Mouse (Mus musculus): Measurements from ENCODE around the gene Gpc6.

The Gpc6 gene

GRCm38 (mm10) chr14:117756505-117756904 lies 831.4 kb downstream of the Gpc6 start:
- no peak for DNase-seq

- no peak for DNase-seq
Measured at GRCm38 (mm10) chr14:117757790-117758358, 832.8 kb downstream of the Gpc6 start.

- DNase-seq: no peak
Measured at GRCm38 (mm10) chr14:117760830-117761517, 835.9 kb downstream of the Gpc6 start.

GRCm38 (mm10) chr14:117762934-117763333 lies 837.8 kb downstream of the Gpc6 start:
- DNase-seq: no peak

GRCm38 (mm10) chr14:117767861-117768260 lies 842.7 kb downstream of the Gpc6 start:
- no peak for DNase-seq

GRCm38 (mm10) chr14:117768697-117769096 lies 843.6 kb downstream of the Gpc6 start:
- DNase-seq: no peak

- no peak for DNase-seq
Measured at GRCm38 (mm10) chr14:117773373-117773772, 848.3 kb downstream of the Gpc6 start.

- no peak for DNase-seq
Measured at GRCm38 (mm10) chr14:117777866-117778500, 852.9 kb downstream of the Gpc6 start.

GRCm38 (mm10) chr14:117778538-117779413 lies 853.7 kb downstream of the Gpc6 start:
- DNase-seq: no peak

GRCm38 (mm10) chr14:117781724-117782123 lies 856.6 kb downstream of the Gpc6 start:
- no peak for DNase-seq

GRCm38 (mm10) chr14:117783671-117784262 lies 858.7 kb downstream of the Gpc6 start:
- no peak for DNase-seq

GRCm38 (mm10) chr14:117784960-117785359 lies 859.8 kb downstream of the Gpc6 start:
- no peak for DNase-seq

GRCm38 (mm10) chr14:117785507-117786085 lies 860.5 kb downstream of the Gpc6 start:
- no peak for DNase-seq

GRCm38 (mm10) chr14:117786647-117787046 lies 861.5 kb downstream of the Gpc6 start:
- DNase-seq: no peak

- DNase-seq: no peak
Measured at GRCm38 (mm10) chr14:117794874-117795273, 869.8 kb downstream of the Gpc6 start.

- no peak for DNase-seq
Measured at GRCm38 (mm10) chr14:117796661-117797060, 871.5 kb downstream of the Gpc6 start.

GRCm38 (mm10) chr14:117800399-117800798 lies 875.3 kb downstream of the Gpc6 start:
- no peak for DNase-seq

- DNase-seq: no peak
Measured at GRCm38 (mm10) chr14:117807846-117808245, 882.7 kb downstream of the Gpc6 start.

GRCm38 (mm10) chr14:117808326-117808725 lies 883.2 kb downstream of the Gpc6 start:
- DNase-seq: no peak

GRCm38 (mm10) chr14:117810321-117811270 lies 885.5 kb downstream of the Gpc6 start:
- DNase-seq: no peak

- no peak for DNase-seq
Measured at GRCm38 (mm10) chr14:117813473-117813872, 888.4 kb downstream of the Gpc6 start.
